Mouse (Mus musculus) embryonic fibroblast, embryonic 13.5 days (primary cell): Measurements from ENCODE around the gene Vav2. TPM values are rescaled to one million over a fixed set of nuclear protein-coding genes. Genes with fewer than 3 reads are reported as not detected.

Source experiments
- H3K27ac ChIP-seq: 2 replicates; pipeline ENCODE4 v1.5.1; 2012; ENCODE audit warnings: low read length, control low read depth, inconsistent platforms; ENCODE audit not compliant: insufficient read depth
- H3K4me1 ChIP-seq: 2 replicates; pipeline ENCODE4 v1.6.1; 2011; ENCODE audit warnings: low read length; ENCODE audit not compliant: control insufficient read depth, insufficient read depth
- H3K4me3 ChIP-seq: 2 replicates; pipeline ENCODE4 v1.5.1; 2011; ENCODE audit warnings: mild to moderate bottlenecking, control low read depth, low read length; ENCODE audit not compliant: insufficient read depth
- CTCF ChIP-seq: IDR thresholded peaks from 2 replicates; pipeline ENCODE4 v1.5.1; 2011; ENCODE audit warnings: mild to moderate bottlenecking, control low read depth, low read length, moderate library complexity, borderline replicate concordance; ENCODE audit not compliant: insufficient read depth
- POLR2A ChIP-seq: IDR thresholded peaks from 2 replicates; pipeline ENCODE4 v1.6.1; 2011; ENCODE audit warnings: low read depth, mild to moderate bottlenecking, control low read depth, low read length, moderate library complexity
- polyA plus RNA-seq: library from polyadenylated mRNA; stranded (reverse); fragments of >200 nt; gene quantifications from 2 replicates; pipeline ENCODE4 v1.2.4, GENCODE M21; 2011; ENCODE audit warnings: low read depth; ENCODE audit not compliant: missing spikeins, insufficient read length

The Vav2 gene
- polyA plus RNA-seq, 1 experiment: 8.6 TPM

GRCm38 (mm10) chr2:27327076-27327475, 99.8 kb downstream of the Vav2 start:
- Histone ChIP-seq H3K4me1 (peaks cover 10% of the 10 kb centered on the region; the same call in 1 of the 2 replicates), H3K27ac (no peak overlapping the region), H3K4me3 (no peak overlapping the region)
- TF ChIP-seq CTCF: no peak
- TF ChIP-seq POLR2A: no peak

GRCm38 (mm10) chr2:27326357-27326756, 100.5 kb downstream of the Vav2 start:
- Histone ChIP-seq H3K4me3 (no peak overlapping the region), H3K4me1 (peaks cover 4% of the 10 kb centered on the region; the same call in 1 of the 2 replicates), H3K27ac (no peak overlapping the region)
- no peak for TF ChIP-seq POLR2A
- no peak for TF ChIP-seq CTCF

GRCm38 (mm10) chr2:27324690-27325089, 102.1 kb downstream of the Vav2 start:
- TF ChIP-seq CTCF (no peak), POLR2A (no peak)
- Histone ChIP-seq H3K4me3 (no peak overlapping the region), H3K27ac (no peak overlapping the region), H3K4me1 (0 out of 2 replicates have a peak, but pooled peaks cover 3% of the 10 kb centered on the region)

- Histone ChIP-seq H3K4me3 (no peak overlapping the region), H3K27ac (no peak overlapping the region), H3K4me1 (0 out of 2 replicates have a peak, but pooled peaks cover 9% of the 10 kb centered on the region)
- TF ChIP-seq CTCF (no peak), POLR2A (no peak)
These were observed 105.4 kb downstream of the Vav2 start for GRCm38 (mm10) chr2:27321431-27321875.

GRCm38 (mm10) chr2:27320820-27321219, 106.0 kb downstream of the Vav2 start:
- Histone ChIP-seq H3K4me1 (0 out of 2 replicates have a peak, but pooled peaks cover 9% of the 10 kb centered on the region), H3K27ac (no peak overlapping the region), H3K4me3 (no peak overlapping the region)
- no peak for TF ChIP-seq CTCF
- TF ChIP-seq POLR2A: no peak

GRCm38 (mm10) chr2:27318606-27319005, 108.2 kb downstream of the Vav2 start:
- Histone ChIP-seq H3K4me1 (0 out of 2 replicates have a peak, but pooled peaks cover 6% of the 10 kb centered on the region), H3K4me3 (no peak overlapping the region), H3K27ac (no peak overlapping the region)
- TF ChIP-seq CTCF: no peak
- no peak for TF ChIP-seq POLR2A

- 0 out of 2 replicates have a peak, but pooled peaks cover 6% of the 10 kb centered on the region for H3K4me1 ChIP-seq
- H3K27ac ChIP-seq: no peak overlapping the region
- TF ChIP-seq POLR2A (no peak), CTCF (no peak)
- no peak overlapping the region for H3K4me3 ChIP-seq
These were observed 108.6 kb downstream of the Vav2 start for GRCm38 (mm10) chr2:27318197-27318596.

GRCm38 (mm10) chr2:27316167-27316566, 110.7 kb downstream of the Vav2 start:
- H3K4me3 ChIP-seq: no peak overlapping the region
- no peak overlapping the region for H3K27ac ChIP-seq
- 0 out of 2 replicates have a peak, but pooled peaks cover 6% of the 10 kb centered on the region for H3K4me1 ChIP-seq
- TF ChIP-seq CTCF (no peak), POLR2A (no peak)

GRCm38 (mm10) chr2:27314269-27314668, 112.6 kb downstream of the Vav2 start:
- TF ChIP-seq CTCF (no peak), POLR2A (no peak)
- no peak overlapping the region for H3K4me3 ChIP-seq
- 0 out of 2 replicates have a peak, but pooled peaks cover 6% of the 10 kb centered on the region for H3K4me1 ChIP-seq
- H3K27ac ChIP-seq: no peak overlapping the region

GRCm38 (mm10) chr2:27312500-27312899, 114.3 kb downstream of the Vav2 start:
- TF ChIP-seq POLR2A: no peak
- no peak for TF ChIP-seq CTCF
- no peak overlapping the region for H3K4me3 ChIP-seq
- H3K4me1 ChIP-seq: no peaks in the 10 kb centered on the region
- H3K27ac ChIP-seq: no peak overlapping the region

- Histone ChIP-seq H3K27ac (no peak overlapping the region), H3K4me3 (no peak overlapping the region), H3K4me1 (no peaks in the 10 kb centered on the region)
- no peak for TF ChIP-seq CTCF
- no peak for TF ChIP-seq POLR2A
These were observed 115.2 kb downstream of the Vav2 start for GRCm38 (mm10) chr2:27311606-27312005.

- TF ChIP-seq CTCF (no peak), POLR2A (no peak)
- Histone ChIP-seq H3K4me3 (no peak overlapping the region), H3K4me1 (no peaks in the 10 kb centered on the region), H3K27ac (no peak overlapping the region)
These were observed 115.9 kb downstream of the Vav2 start for GRCm38 (mm10) chr2:27310908-27311307.
